Mouse (Mus musculus) myocyte (in vitro differentiated cells): ENCODE measurements around the gene Strn4.
A peak's percentile ranks its signal among the peaks of the same experiment; 100 is the strongest.

Experiments used
- E2F4 ChIP-seq: IDR thresholded peaks from one replicate; pipeline ENCODE4 v1.6.1; 2011; ENCODE audit warnings: mild to moderate bottlenecking, control low read depth, moderate library complexity; ENCODE audit not compliant: insufficient read depth
- MYOG ChIP-seq, 3 experiments: IDR thresholded peaks; one replicate each; pipeline ENCODE4 v1.6.1; 2011; ENCODE audit warnings: control low read depth in 2 of 3, low read depth in 2 of 3, mild to moderate bottlenecking in 2 of 3; ENCODE audit not compliant: insufficient read length in 2 of 3, control insufficient read depth in 1 of 3, insufficient read depth in 1 of 3
- TCF12 ChIP-seq: IDR thresholded peaks from one replicate; pipeline ENCODE4 v1.6.1; 2011; ENCODE audit warnings: mild to moderate bottlenecking, control low read depth; ENCODE audit not compliant: poor library complexity, insufficient read depth, severe bottlenecking
- USF1 ChIP-seq: IDR thresholded peaks from one replicate; pipeline ENCODE4 v1.6.1; 2011; ENCODE audit warnings: low read depth, mild to moderate bottlenecking, control low read depth, moderate library complexity

GRCm38 (mm10) chr7:16874756-16875309 lies 59.1 kb downstream of the Strn4 start:
- TF ChIP-seq TCF12 (no peak), E2F4 (no peak), USF1 (peak; percentile 52), MYOG (IDR thresholded peaks at IDR 0.05; ENCODE audit: control insufficient read depth in 1 of 3, insufficient read depth in 1 of 3, insufficient read length in 2 of 3, low read depth in 2 of 3) (peak; percentile 3 to 71 (median 39))
